Mouse (Mus musculus) kidney, adult 2 months (tissue): Measurements from ENCODE around the gene Efna2.

Experiments used
- CTCF ChIP-seq: fragments of 200-500 bp; conservative IDR thresholded peaks from 2 replicates; pipeline ENCODE4 v1.5.1; 2011; ENCODE audit warnings: low read depth, mild to moderate bottlenecking, control low read depth, low read length, moderate library complexity, mixed read lengths; ENCODE audit not compliant: insufficient read depth, insufficient read length
- POLR2A ChIP-seq: fragments of 200-500 bp; IDR thresholded peaks from one replicate; pipeline ENCODE4 v1.6.1; 2011; ENCODE audit warnings: low read depth, low read length, control low read depth

DNA sequence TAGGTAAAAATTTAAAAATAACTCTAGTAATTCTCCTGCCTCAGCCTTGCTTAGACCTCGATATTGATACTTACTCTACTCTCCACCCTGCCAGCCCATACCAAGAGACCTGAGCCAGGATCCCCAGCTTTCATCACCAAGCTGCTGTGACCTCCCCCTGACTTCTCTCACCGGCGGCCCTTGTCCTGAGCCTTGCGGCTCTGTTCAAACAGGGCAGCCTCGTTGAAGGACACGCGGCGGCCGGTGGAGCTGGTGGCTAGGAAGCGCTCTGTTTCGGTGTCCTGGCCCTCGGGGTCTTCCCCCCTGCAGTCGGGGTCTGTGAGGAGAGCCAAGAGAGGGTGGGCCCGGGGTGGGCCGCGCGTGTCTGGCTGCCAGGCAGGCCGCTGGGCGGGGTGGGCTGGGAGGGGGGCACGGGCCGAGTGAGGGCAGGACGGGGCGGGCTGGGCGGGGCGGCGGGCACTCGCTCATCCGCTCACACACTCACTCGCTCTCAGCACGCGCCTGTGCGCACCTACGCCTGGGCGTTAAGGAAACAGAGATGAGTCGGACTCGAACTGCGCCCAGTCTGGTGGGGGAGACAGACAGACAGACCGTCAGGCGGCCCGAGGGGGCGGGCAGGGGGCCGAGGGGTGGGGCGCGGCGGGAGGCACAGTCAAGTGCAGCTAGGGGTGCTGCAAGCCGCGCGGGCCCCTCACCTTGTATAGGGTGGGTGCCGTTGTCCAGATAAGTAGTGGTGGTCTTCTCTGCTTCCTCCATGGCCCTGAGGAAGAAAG, 42.9 kb upstream of the Efna2 start:
- TF ChIP-seq CTCF, result no peak
- no peak for TF ChIP-seq POLR2A
